Mouse (Mus musculus) B cell, adult 2 months (primary cell): Measurements from ENCODE around the gene Gm10696.
"Not testable (repeated sequence)": the region's sequence is repeated elsewhere in the genome, so short reads cannot be mapped to it uniquely, and the experiment has no call there.

Source experiments
- DNase-seq, 2 experiments: peaks; one replicate each; pipeline ENCODE4 v3.0.0; 2022

Gene Gm10696

DNA sequence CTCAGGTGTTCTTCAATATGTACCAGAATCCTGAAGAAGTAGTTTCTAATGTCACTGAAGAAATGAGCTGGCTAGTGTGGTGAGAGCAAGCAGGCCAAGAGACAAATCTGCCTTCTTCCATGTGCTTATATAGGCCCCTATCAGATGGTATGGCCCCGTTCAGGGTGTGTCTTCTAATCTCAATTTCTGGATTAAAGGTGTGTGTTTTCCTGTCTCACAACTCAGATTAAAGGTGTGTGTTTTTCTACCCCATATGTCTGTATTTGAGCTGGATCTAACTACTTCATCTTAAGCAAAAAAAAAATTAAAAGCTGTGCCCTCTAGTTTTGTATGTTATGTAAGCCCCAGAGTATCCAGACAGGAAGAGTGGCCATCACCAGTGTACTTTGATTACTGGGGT, at the start of gene Gm10696:
TSS of gene Gm10696 (minus strand) at position 101 of the 400 bp plus-strand sequence.
- DNase-seq: not testable (repeated sequence)

DNA sequence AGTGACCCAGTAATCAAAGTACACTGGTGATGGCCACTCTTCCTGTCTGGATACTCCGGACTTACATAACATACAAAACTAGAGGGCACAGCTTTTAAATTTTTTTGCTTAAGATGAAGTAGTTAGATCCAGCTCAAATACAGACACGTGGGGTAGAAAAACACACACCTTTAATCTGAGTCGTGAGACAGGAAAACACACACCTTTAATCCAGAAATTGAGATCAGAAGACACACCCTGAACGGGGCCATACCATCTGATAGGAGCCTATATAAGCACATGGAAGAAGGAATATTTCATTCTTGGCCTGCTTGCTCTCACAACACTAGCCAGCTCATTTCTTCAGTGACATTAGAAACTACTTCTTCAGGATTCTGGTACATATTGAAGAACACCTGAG, 18.4 kb upstream of the Gm10696 start, which contains the start of gene Gm5286:
TSS of gene Gm5286 (plus strand) at position 301 of the 400 bp plus-strand sequence.
- DNase-seq: not testable (repeated sequence)

DNA sequence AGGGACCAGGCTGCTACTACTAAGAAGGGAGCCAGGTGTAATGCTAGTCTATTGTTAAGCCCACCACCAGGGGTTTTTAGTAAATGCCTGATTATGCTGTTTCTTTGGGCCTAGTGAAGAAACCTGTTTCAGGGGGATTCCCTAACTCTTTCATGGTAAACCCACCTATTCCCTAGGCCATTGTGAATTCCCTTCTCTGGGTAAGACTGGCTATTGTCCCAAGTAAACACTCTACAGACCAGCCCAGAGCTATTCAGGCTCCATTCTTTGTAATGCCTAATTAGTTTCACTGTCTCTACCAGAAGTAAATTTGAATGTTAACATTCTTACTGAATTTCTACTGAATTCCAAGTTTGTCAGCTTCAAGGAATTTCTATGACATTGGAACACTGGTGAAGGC, 10.6 kb downstream of the Gm10696 start:
- DNase-seq: not testable (repeated sequence)
